Mouse (Mus musculus) ES-E14 (cell line): ENCODE results near the gene Ctsf.

Experiments used
- HCFC1 ChIP-seq: IDR thresholded peaks from 2 replicates; pipeline ENCODE4 v1.6.1; 2012; ENCODE audit warnings: low read length, inconsistent platforms, borderline replicate concordance; ENCODE audit not compliant: insufficient read depth
- ZNF384 ChIP-seq: IDR thresholded peaks from 2 replicates; pipeline ENCODE4 v1.6.1; 2012; ENCODE audit warnings: low read depth, low read length, inconsistent platforms

DNA sequence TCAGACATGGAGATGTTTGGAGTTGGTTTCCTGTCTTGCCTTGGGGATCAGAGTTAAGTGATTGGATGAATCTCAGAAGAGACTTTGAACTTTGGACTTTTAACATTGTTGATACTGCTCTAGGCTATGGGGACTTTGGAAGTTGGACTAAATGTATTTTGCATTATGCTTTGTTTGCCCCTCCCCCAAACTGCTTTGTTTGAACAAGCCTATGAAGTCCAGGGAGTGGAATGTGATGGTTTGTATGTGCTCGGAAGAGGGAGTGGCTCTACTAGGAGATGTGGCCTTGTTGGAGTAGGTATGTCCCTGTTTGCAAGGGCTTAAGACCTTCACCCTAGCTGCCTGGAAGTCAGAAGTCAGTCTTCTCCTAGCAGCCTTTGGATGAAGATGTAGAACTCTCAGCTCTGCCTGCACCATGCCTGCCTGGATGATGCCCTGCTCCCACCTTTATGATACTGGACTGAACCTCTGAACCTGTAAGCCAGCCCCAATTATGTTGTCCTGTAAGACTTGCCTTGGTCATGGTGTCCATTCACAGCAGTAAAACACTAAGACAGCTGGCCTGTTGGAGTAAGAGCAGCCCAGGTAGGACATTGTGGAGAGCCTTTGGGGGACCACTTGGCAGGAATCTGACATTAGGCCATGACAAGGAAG is 37.6 kb upstream of the Ctsf start:
- TF ChIP-seq HCFC1 (no peak), ZNF384 (no peak)
